Mouse (Mus musculus): ENCODE results near the gene Car3. TPM values are rescaled to one million over a fixed set of nuclear protein-coding genes. Genes with fewer than 3 reads are reported as not detected.
"Not testable (repeated sequence)": the region's sequence is repeated elsewhere in the genome, so short reads cannot be mapped to it uniquely, and the experiment has no call there.

Car3 gene
- polyA plus RNA-seq (2015; fragmentation: Nextera tagmentation; extraction: Ambion mirVana), result 21.0 and 22.3 TPM in 2 replicates

GRCm38 (mm10) chr3:14863022-14863711 is at the start of gene Car3:
Gene Car3 (plus strand): TSS chr3:14863512.
- H3K9me3 ChIP-seq (ENCODE audit: low read length), result no peaks in the 10 kb centered on the region
- no peak within 1 kb of the TSS for H3K27ac ChIP-seq (ENCODE audit: low read length)
- no peaks in the 10 kb centered on the region for H3K27me3 ChIP-seq (ENCODE audit: insufficient read depth, low read length)
- 3% methylated on average over 17 of the region's 18 CpGs for WGBS
- H3K36me3 ChIP-seq (ENCODE audit: insufficient read depth, low read length), result no peaks in the 10 kb centered on the region
- peak; percentile 89 for ATAC-seq (ENCODE audit: low FRiP score, low TSS enrichment)
- peak within 1 kb of the TSS; percentile 70 for H3K4me2 ChIP-seq (replicated peaks; ENCODE audit: low read depth, low read length)
- H3K9ac ChIP-seq (replicated peaks; ENCODE audit: low read length), result peak within 1 kb of the TSS; percentile 55
- H3K4me1 ChIP-seq (ENCODE audit: insufficient read depth, low read length), result peaks cover 8% of the 10 kb centered on the region; the same call in 1 of the 2 replicates
- H3K4me3 ChIP-seq (ENCODE audit: low read length), result peak within 1 kb of the TSS; percentile 38

- not testable (repeated sequence) for H3K36me3 ChIP-seq (ENCODE audit: insufficient read depth, low read length); H3K9ac ChIP-seq (replicated peaks; ENCODE audit: low read length); H3K4me1 ChIP-seq (ENCODE audit: insufficient read depth, low read length); H3K4me3 ChIP-seq (ENCODE audit: low read length); H3K27me3 ChIP-seq (ENCODE audit: insufficient read depth, low read length); ATAC-seq (ENCODE audit: low FRiP score, low TSS enrichment); H3K4me2 ChIP-seq (replicated peaks; ENCODE audit: low read depth, low read length); H3K9me3 ChIP-seq (ENCODE audit: low read length); H3K27ac ChIP-seq (ENCODE audit: low read length)
- WGBS, result 68% methylated on average over 1 of the region's 1 CpGs
Measured at GRCm38 (mm10) chr3:14815396-14815795, 47.9 kb upstream of the Car3 start.

GRCm38 (mm10) chr3:14819844-14820504 is 43.3 kb upstream of the Car3 start:
- Histone ChIP-seq H3K27me3 (ENCODE audit: insufficient read depth, low read length) (no peaks in the 10 kb centered on the region), H3K4me1 (ENCODE audit: insufficient read depth, low read length) (no peaks in the 10 kb centered on the region)
- WGBS, result 85% methylated on average over 1 of the region's 1 CpGs

GRCm38 (mm10) chr3:14828896-14829295 is 34.4 kb upstream of the Car3 start:
- no peaks in the 10 kb centered on the region for H3K36me3 ChIP-seq (ENCODE audit: insufficient read depth, low read length)
- H3K9ac ChIP-seq (replicated peaks; ENCODE audit: low read length), result no peak overlapping the region
- no peak overlapping the region for H3K4me2 ChIP-seq (replicated peaks; ENCODE audit: low read depth, low read length)
- ATAC-seq (ENCODE audit: low FRiP score, low TSS enrichment), result no peak
- no peaks in the 10 kb centered on the region for H3K4me1 ChIP-seq (ENCODE audit: insufficient read depth, low read length)
- no peak overlapping the region for H3K27ac ChIP-seq (ENCODE audit: low read length)
- no peak overlapping the region for H3K4me3 ChIP-seq (ENCODE audit: low read length)
- H3K27me3 ChIP-seq (ENCODE audit: insufficient read depth, low read length), result no peaks in the 10 kb centered on the region
- H3K9me3 ChIP-seq (ENCODE audit: low read length), result no peaks in the 10 kb centered on the region

More at GRCm38 (mm10) chr3:14819844-14820504, 43.3 kb upstream of the Car3 start:
- Histone ChIP-seq H3K9me3 (ENCODE audit: low read length) (no peaks in the 10 kb centered on the region), H3K4me2 (replicated peaks; ENCODE audit: low read depth, low read length) (no peak overlapping the region), H3K4me3 (ENCODE audit: low read length) (no peak overlapping the region), H3K9ac (replicated peaks; ENCODE audit: low read length) (no peak overlapping the region), H3K27ac (ENCODE audit: low read length) (no peak overlapping the region), H3K36me3 (ENCODE audit: insufficient read depth, low read length) (no peaks in the 10 kb centered on the region)
- no peak for ATAC-seq (ENCODE audit: low FRiP score, low TSS enrichment)

GRCm38 (mm10) chr3:14831219-14831835 is 32.0 kb upstream of the Car3 start:
- no peak overlapping the region for H3K27ac ChIP-seq (ENCODE audit: low read length)
- 77% methylated on average over 5 of the region's 5 CpGs for WGBS

GRCm38 (mm10) chr3:14832766-14833165 is 30.5 kb upstream of the Car3 start:
- Histone ChIP-seq H3K36me3 (ENCODE audit: insufficient read depth, low read length) (no peaks in the 10 kb centered on the region), H3K4me2 (replicated peaks; ENCODE audit: low read depth, low read length) (no peak overlapping the region), H3K4me3 (ENCODE audit: low read length) (no peak overlapping the region), H3K27ac (ENCODE audit: low read length) (no peak overlapping the region), H3K9ac (replicated peaks; ENCODE audit: low read length) (no peak overlapping the region), H3K4me1 (ENCODE audit: insufficient read depth, low read length) (no peaks in the 10 kb centered on the region), H3K27me3 (ENCODE audit: insufficient read depth, low read length) (no peaks in the 10 kb centered on the region), H3K9me3 (ENCODE audit: low read length) (no peaks in the 10 kb centered on the region)
- no peak for ATAC-seq (ENCODE audit: low FRiP score, low TSS enrichment)

More at GRCm38 (mm10) chr3:14831219-14831835, 32.0 kb upstream of the Car3 start:
- Histone ChIP-seq H3K4me3 (ENCODE audit: low read length) (no peak overlapping the region), H3K9ac (replicated peaks; ENCODE audit: low read length) (no peak overlapping the region), H3K4me1 (ENCODE audit: insufficient read depth, low read length) (no peaks in the 10 kb centered on the region), H3K4me2 (replicated peaks; ENCODE audit: low read depth, low read length) (no peak overlapping the region), H3K36me3 (ENCODE audit: insufficient read depth, low read length) (no peaks in the 10 kb centered on the region), H3K9me3 (ENCODE audit: low read length) (no peaks in the 10 kb centered on the region), H3K27me3 (ENCODE audit: insufficient read depth, low read length) (no peaks in the 10 kb centered on the region)
- ATAC-seq (ENCODE audit: low FRiP score, low TSS enrichment), result no peak

DNA sequence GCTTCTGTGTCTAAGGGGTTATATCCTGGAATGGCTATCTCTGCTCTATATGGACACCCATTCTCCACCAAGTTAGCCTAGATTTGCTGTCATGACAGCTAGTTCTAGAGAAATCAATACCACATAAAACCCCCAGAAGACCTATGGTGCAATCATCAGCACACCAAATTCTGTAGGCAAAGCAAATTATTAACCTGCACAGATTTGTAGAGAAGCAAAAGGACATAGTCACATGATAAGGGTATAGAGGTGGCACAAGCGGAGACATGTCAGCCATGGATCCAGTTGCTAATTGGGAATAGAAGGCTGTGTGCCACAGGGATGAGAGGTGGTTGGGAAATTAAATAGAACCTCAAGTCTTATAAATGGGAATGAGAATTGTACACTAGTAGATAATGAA is 24.4 kb upstream of the Car3 start:
- no peaks in the 10 kb centered on the region for H3K27me3 ChIP-seq (ENCODE audit: insufficient read depth, low read length)
- no peaks in the 10 kb centered on the region for H3K4me1 ChIP-seq (ENCODE audit: insufficient read depth, low read length)
- H3K9me3 ChIP-seq (ENCODE audit: low read length), result no peaks in the 10 kb centered on the region
- 100% methylated on average over 1 of the region's 1 CpGs for WGBS
- no peak overlapping the region for H3K9ac ChIP-seq (replicated peaks; ENCODE audit: low read length)
- no peak overlapping the region for H3K4me3 ChIP-seq (ENCODE audit: low read length)
- no peaks in the 10 kb centered on the region for H3K36me3 ChIP-seq (ENCODE audit: insufficient read depth, low read length)
- no peak overlapping the region for H3K4me2 ChIP-seq (replicated peaks; ENCODE audit: low read depth, low read length)
- H3K27ac ChIP-seq (ENCODE audit: low read length), result no peak overlapping the region
- ATAC-seq (ENCODE audit: low FRiP score, low TSS enrichment), result no peak

- H3K36me3 ChIP-seq (ENCODE audit: insufficient read depth, low read length), result no peaks in the 10 kb centered on the region
- H3K4me3 ChIP-seq (ENCODE audit: low read length), result no peak overlapping the region
- H3K27ac ChIP-seq (ENCODE audit: low read length), result no peak overlapping the region
- no peak overlapping the region for H3K4me2 ChIP-seq (replicated peaks; ENCODE audit: low read depth, low read length)
- no peaks in the 10 kb centered on the region for H3K27me3 ChIP-seq (ENCODE audit: insufficient read depth, low read length)
- WGBS, result 75% methylated on average over 3 of the region's 3 CpGs
- no peaks in the 10 kb centered on the region for H3K9me3 ChIP-seq (ENCODE audit: low read length)
- no peak overlapping the region for H3K9ac ChIP-seq (replicated peaks; ENCODE audit: low read length)
- ATAC-seq (ENCODE audit: low FRiP score, low TSS enrichment), result no peak
- no peaks in the 10 kb centered on the region for H3K4me1 ChIP-seq (ENCODE audit: insufficient read depth, low read length)
Measured at GRCm38 (mm10) chr3:14839466-14840118, 23.7 kb upstream of the Car3 start.

- no peak overlapping the region for H3K27ac ChIP-seq (ENCODE audit: low read length)
- H3K9ac ChIP-seq (replicated peaks; ENCODE audit: low read length), result no peak overlapping the region
- H3K36me3 ChIP-seq (ENCODE audit: insufficient read depth, low read length), result no peaks in the 10 kb centered on the region
- WGBS, result 84% methylated on average over 2 of the region's 2 CpGs
- H3K4me3 ChIP-seq (ENCODE audit: low read length), result no peak overlapping the region
- H3K4me2 ChIP-seq (replicated peaks; ENCODE audit: low read depth, low read length), result no peak overlapping the region
- no peaks in the 10 kb centered on the region for H3K27me3 ChIP-seq (ENCODE audit: insufficient read depth, low read length)
- H3K4me1 ChIP-seq (ENCODE audit: insufficient read depth, low read length), result no peaks in the 10 kb centered on the region
- no peak for ATAC-seq (ENCODE audit: low FRiP score, low TSS enrichment)
- H3K9me3 ChIP-seq (ENCODE audit: low read length), result no peaks in the 10 kb centered on the region
Measured at GRCm38 (mm10) chr3:14848587-14849254, 14.6 kb upstream of the Car3 start.
